Mouse (Mus musculus): ENCODE measurements at regions not wholly inside any gene's neighbourhood (a gene's known extent, or its start where the extent isn't known, plus 50 kb on each side); places are given as distances from the start of the nearest gene placed in this dataset.

GRCm38 (mm10) chr16:30205314-30205815, 61.9 kb downstream of the Cpn2 start:
- intact Hi-C loops (cut with DNase I), result no loop called here
- H3K27ac ChIP-seq, result no peak overlapping the region
- TF ChIP-seq CTCF (IDR thresholded peaks at IDR 0.05), result no peak
- DNase-seq, result no peak
- H3K4me3 ChIP-seq, result no peak overlapping the region

- H3K27ac ChIP-seq, result no peak overlapping the region
- intact Hi-C loops (cut with DNase I), result no loop called here
- TF ChIP-seq CTCF (IDR thresholded peaks at IDR 0.05), result no peak
- no peak for DNase-seq
- no peak overlapping the region for H3K4me3 ChIP-seq
Observed at GRCm38 (mm10) chr16:30205816-30206356, 61.4 kb downstream of the Cpn2 start.

All from gastrocnemius, adult 2 months (tissue).